Mouse (Mus musculus): Measurements from ENCODE around the gene Oser1. TPM values are rescaled to one million over a fixed set of nuclear protein-coding genes. Genes with fewer than 3 reads are reported as not detected.
"Not testable (repeated sequence)": the region's sequence is repeated elsewhere in the genome, so short reads cannot be mapped to it uniquely, and the experiment has no call there.

Oser1 gene
- polyA plus RNA-seq, 1 experiment from 2014 or later: 99.5 TPM

DNA sequence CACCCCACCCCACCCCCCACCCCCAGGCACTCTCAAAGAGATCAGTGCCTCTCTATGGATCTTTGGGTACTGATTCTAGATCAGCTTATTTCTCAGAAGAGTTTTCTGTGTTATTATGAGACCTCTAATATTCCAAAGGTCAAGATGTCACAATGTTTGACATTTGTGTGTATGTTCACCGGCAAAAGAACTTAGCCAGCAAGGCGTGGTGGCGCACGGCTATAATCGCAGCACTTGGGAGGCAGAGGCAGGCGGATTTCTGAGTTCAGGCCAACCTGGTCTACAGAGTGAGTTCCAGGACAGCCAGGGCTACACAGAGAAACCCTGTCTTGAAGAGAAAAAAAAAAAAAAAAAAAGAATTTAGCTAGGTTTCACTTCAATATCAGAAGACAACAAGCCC is 7.5 kb downstream of the Oser1 start:
- peaks cover 33% of the 10 kb centered on the region for H3K36me3 ChIP-seq (replicated peaks)
- H3K9me3 ChIP-seq: no peaks in the 10 kb centered on the region
- no peak overlapping the region for H3K4me3 ChIP-seq
- H3K4me1 ChIP-seq: peaks cover 19% of the 10 kb centered on the region
- no peaks in the 10 kb centered on the region for H3K27me3 ChIP-seq (replicated peaks; ENCODE audit: low read depth, poor library complexity, severe bottlenecking)
- H3K27ac ChIP-seq (replicated peaks): no peak overlapping the region
- 92% methylated on average over 6 of the region's 6 CpGs for WGBS
- no peak for DNase-seq (ENCODE audit: low spot score)

- Histone ChIP-seq H3K27me3 (replicated peaks; ENCODE audit: low read depth, poor library complexity, severe bottlenecking) (no peaks in the 10 kb centered on the region), H3K9me3 (no peaks in the 10 kb centered on the region), H3K4me3 (no peak overlapping the region), H3K27ac (replicated peaks) (no peak overlapping the region), H3K36me3 (replicated peaks) (peaks cover 73% of the 10 kb centered on the region), H3K4me1 (peaks cover 6% of the 10 kb centered on the region)
- WGBS: 93% methylated on average over 9 of the region's 9 CpGs
- DNase-seq (ENCODE audit: low spot score): no peak
These were observed 11.5 kb downstream of the Oser1 start for GRCm38 (mm10) chr2:163412846-163413590.

GRCm38 (mm10) chr2:163412419-163412818 is 12.1 kb downstream of the Oser1 start:
- DNase-seq (ENCODE audit: low spot score): no peak
- Histone ChIP-seq H3K9me3 (no peaks in the 10 kb centered on the region), H3K27me3 (replicated peaks; ENCODE audit: low read depth, poor library complexity, severe bottlenecking) (no peaks in the 10 kb centered on the region), H3K27ac (replicated peaks) (no peak overlapping the region), H3K36me3 (replicated peaks) (peaks cover 79% of the 10 kb centered on the region), H3K4me1 (peaks cover under 1% of the 10 kb centered on the region; the same call in 1 of the 2 replicates), H3K4me3 (no peak overlapping the region)
- WGBS: 97% methylated on average over 4 of the region's 4 CpGs

GRCm38 (mm10) chr2:163411840-163412239 is 12.7 kb downstream of the Oser1 start:
- Histone ChIP-seq H3K4me3 (no peak overlapping the region), H3K9me3 (no peaks in the 10 kb centered on the region), H3K4me1 (no peaks in the 10 kb centered on the region), H3K27me3 (replicated peaks; ENCODE audit: low read depth, poor library complexity, severe bottlenecking) (no peaks in the 10 kb centered on the region), H3K36me3 (replicated peaks) (peaks cover 85% of the 10 kb centered on the region), H3K27ac (replicated peaks) (no peak overlapping the region)
- DNase-seq (ENCODE audit: low spot score): no peak
- 91% methylated on average over 4 of the region's 4 CpGs for WGBS

DNA sequence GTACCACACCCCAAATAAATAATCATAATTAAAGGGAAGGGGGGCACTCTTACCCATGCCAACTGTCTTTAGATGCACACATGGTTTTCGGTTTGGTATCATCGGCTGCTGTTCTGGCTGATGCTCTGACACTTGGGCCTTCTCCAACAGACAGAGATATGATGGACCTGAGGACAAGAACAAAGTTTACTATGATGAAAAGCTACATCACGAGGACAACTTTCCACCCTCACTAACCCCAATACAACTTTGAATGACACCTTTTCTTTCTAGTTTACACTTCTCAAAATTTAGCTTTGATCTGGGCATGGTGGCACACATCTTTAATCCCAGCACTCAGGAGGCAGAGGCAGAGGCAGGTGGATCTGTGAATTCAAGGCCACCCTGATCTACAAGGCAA is 13.2 kb downstream of the Oser1 start:
- 92% methylated on average over 3 of the region's 3 CpGs for WGBS
- not testable (repeated sequence) for DNase-seq (ENCODE audit: low spot score); H3K27ac ChIP-seq (replicated peaks); H3K27me3 ChIP-seq (replicated peaks; ENCODE audit: low read depth, poor library complexity, severe bottlenecking); H3K9me3 ChIP-seq; H3K4me1 ChIP-seq; H3K4me3 ChIP-seq
- H3K36me3 ChIP-seq (replicated peaks): peaks cover 87% of the 10 kb centered on the region

DNA sequence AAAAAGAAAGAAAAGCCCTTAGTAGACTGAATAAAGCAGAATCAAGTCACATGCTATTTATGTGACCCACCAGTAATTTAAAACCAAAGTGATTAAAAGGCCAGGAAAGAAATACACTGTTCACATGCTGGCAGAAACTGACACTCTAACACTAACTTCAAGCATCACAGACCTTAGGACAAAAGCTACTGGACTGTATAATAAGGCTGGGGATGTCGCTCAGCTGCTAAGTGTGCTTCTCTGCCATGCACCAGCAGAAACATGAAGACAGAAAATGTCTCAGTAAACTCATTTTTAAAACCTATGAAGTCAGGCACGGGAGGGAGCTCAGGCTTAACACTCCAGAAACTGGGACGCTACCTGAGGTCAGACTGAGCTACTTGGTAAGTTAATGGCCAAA is 14.3 kb downstream of the Oser1 start:
- Histone ChIP-seq H3K27me3 (replicated peaks; ENCODE audit: low read depth, poor library complexity, severe bottlenecking) (no peaks in the 10 kb centered on the region), H3K9me3 (no peaks in the 10 kb centered on the region), H3K36me3 (replicated peaks) (peaks cover 87% of the 10 kb centered on the region), H3K4me3 (no peak overlapping the region), H3K27ac (replicated peaks) (no peak overlapping the region), H3K4me1 (no peaks in the 10 kb centered on the region)
- WGBS: 94% methylated on average over 3 of the region's 3 CpGs
- DNase-seq (ENCODE audit: low spot score): no peak

DNA sequence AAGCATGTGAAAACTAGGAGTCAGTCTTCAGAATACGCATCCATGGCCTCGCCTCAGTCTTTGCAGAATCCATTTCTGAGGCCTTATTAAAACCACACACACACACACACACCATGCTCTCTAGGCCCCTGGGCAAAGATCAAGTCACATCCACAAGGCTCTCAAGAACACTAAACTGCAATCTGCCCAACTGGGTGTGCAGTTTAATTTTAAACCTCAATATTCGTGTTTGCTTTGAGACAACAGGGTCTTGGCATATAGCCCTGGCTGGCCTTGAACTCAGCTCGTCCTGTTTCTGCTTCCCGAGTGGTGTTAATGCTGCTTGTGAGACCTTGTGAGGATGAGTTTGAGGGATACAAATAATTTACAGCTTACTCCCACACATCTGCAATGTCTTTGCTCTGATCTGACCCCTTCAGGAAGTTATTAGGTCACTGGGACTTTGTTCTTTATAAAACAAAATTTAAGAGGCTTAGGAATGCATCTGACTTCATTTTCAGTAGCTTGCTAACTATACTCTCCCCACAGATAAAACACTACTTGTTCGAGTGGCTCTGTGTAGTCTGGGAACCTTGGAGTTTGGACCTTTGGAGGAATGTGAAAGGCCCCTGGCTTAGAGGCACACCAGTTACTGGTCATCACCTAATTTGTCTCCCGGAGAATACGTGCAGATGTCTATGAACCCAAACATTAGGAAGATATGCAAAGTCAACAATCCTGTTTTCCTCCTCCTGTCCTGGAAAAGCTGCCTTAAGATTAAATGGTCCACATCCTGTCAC is 20.3 kb downstream of the Oser1 start:
- no peak overlapping the region for H3K4me3 ChIP-seq
- H3K27ac ChIP-seq (replicated peaks): no peak overlapping the region
- no peaks in the 10 kb centered on the region for H3K27me3 ChIP-seq (replicated peaks; ENCODE audit: low read depth, poor library complexity, severe bottlenecking)
- no peaks in the 10 kb centered on the region for H3K9me3 ChIP-seq
- DNase-seq (ENCODE audit: low spot score): no peak
- H3K36me3 ChIP-seq (replicated peaks): peaks cover 41% of the 10 kb centered on the region
- H3K4me1 ChIP-seq: no peaks in the 10 kb centered on the region
- 91% methylated on average over 8 of the region's 8 CpGs for WGBS

- H3K9me3 ChIP-seq: no peaks in the 10 kb centered on the region
- 16% methylated on average over 8 of the region's 8 CpGs for WGBS
- peaks cover 22% of the 10 kb centered on the region for H3K4me1 ChIP-seq
- H3K36me3 ChIP-seq (replicated peaks): peaks cover 16% of the 10 kb centered on the region
- peak; percentile 77 for DNase-seq (ENCODE audit: low spot score)
- no peak overlapping the region for H3K27ac ChIP-seq (replicated peaks)
- no peak overlapping the region for H3K4me3 ChIP-seq
- no peaks in the 10 kb centered on the region for H3K27me3 ChIP-seq (replicated peaks; ENCODE audit: low read depth, poor library complexity, severe bottlenecking)
These were observed 23.3 kb downstream of the Oser1 start for GRCm38 (mm10) chr2:163401221-163401620.

- DNase-seq (ENCODE audit: low spot score): no peak
These were observed 25.3 kb downstream of the Oser1 start for GRCm38 (mm10) chr2:163399222-163399621.

GRCm38 (mm10) chr2:163398770-163399169 is 25.7 kb downstream of the Oser1 start:
- DNase-seq (ENCODE audit: low spot score): no peak
- H3K27me3 ChIP-seq (replicated peaks; ENCODE audit: low read depth, poor library complexity, severe bottlenecking): no peaks in the 10 kb centered on the region
- WGBS: 88% methylated on average over 4 of the region's 4 CpGs

More at GRCm38 (mm10) chr2:163399222-163399621, 25.3 kb downstream of the Oser1 start:
- H3K27me3 ChIP-seq (replicated peaks; ENCODE audit: low read depth, poor library complexity, severe bottlenecking): no peaks in the 10 kb centered on the region
- peaks cover 22% of the 10 kb centered on the region for H3K4me1 ChIP-seq
- H3K4me3 ChIP-seq: no peak overlapping the region
- peaks cover under 1% of the 10 kb centered on the region; the same call in 1 of the 2 replicates for H3K36me3 ChIP-seq (replicated peaks)
- WGBS: 80% methylated on average over 8 of the region's 8 CpGs
- no peak overlapping the region for H3K27ac ChIP-seq (replicated peaks)
- H3K9me3 ChIP-seq: no peaks in the 10 kb centered on the region

DNA sequence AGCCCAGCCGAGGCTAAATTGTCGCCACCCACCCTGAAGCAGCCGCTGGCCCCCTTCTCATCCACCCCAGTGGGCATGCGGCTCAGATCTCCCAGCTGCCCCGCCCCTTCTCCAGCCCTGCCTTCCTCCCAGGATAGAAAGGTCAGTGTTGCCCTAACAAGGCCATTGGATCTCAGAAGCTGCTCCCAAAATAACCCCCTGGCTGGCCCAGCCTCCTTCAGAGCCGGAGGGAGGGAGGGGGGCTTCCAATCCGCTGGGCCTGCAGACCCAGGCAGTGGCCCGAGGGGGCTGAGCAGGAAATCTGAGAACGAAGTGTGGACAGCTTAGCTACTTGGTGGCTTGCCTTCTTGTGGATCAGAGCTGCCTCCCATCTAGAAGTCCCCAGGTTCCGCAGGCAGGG is 26.6 kb downstream of the Oser1 start, which contains the start of gene Jph2:
Gene Jph2, minus strand, starts transcription at position 89 of the 400 bp plus-strand sequence.
- 6% methylated on average over 10 of the region's 10 CpGs for whole genome bisulfite sequencing
- Histone ChIP-seq H3K27ac (replicated peaks) (peak within 1 kb of the TSS; percentile 76), H3K36me3 (replicated peaks) (no peaks in the 10 kb centered on the region), H3K27me3 (replicated peaks; ENCODE audit: low read depth, poor library complexity, severe bottlenecking) (no peaks in the 10 kb centered on the region), H3K4me1 (peaks cover 22% of the 10 kb centered on the region), H3K4me3 (peak within 1 kb of the TSS; percentile 47), H3K9me3 (no peaks in the 10 kb centered on the region)
- DNase-seq (ENCODE audit: low spot score): peak; percentile 82

More at GRCm38 (mm10) chr2:163398770-163399169, 25.7 kb downstream of the Oser1 start:
- no peaks in the 10 kb centered on the region for H3K36me3 ChIP-seq (replicated peaks)
- no peaks in the 10 kb centered on the region for H3K9me3 ChIP-seq
- H3K4me1 ChIP-seq: peaks cover 22% of the 10 kb centered on the region
- H3K27ac ChIP-seq (replicated peaks): peak overlapping the region; percentile 76; the same call in 1 of the 2 replicates
- no peak overlapping the region for H3K4me3 ChIP-seq

DNA sequence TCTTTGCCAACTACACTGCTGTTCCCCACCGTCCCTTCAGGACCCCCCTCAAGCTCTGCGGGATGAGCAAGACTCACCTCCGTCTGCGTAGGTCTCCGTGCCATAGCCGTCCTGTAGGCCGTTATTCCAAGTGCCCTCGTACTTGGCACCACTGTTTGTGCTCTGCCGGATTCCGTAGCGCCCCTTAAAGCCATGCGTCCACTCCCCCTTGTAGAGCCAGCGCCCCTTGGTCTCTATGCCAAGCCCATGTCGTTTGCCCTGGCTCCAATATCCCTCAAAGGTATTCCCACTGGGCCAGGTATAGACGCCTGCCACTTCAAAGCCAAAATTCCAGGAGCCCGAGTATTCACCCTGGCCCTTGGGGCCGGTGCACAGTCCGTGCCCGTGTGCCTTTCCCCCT is 27.4 kb downstream of the Oser1 start:
- Histone ChIP-seq H3K4me3 (peak overlapping the region; percentile 47), H3K27me3 (replicated peaks; ENCODE audit: low read depth, poor library complexity, severe bottlenecking) (no peaks in the 10 kb centered on the region), H3K9me3 (no peaks in the 10 kb centered on the region), H3K36me3 (replicated peaks) (no peaks in the 10 kb centered on the region), H3K27ac (replicated peaks) (peak overlapping the region; percentile 76), H3K4me1 (peaks cover 22% of the 10 kb centered on the region)
- DNase-seq (ENCODE audit: low spot score): no peak
- WGBS: 89% methylated on average over 19 of the region's 19 CpGs

DNA sequence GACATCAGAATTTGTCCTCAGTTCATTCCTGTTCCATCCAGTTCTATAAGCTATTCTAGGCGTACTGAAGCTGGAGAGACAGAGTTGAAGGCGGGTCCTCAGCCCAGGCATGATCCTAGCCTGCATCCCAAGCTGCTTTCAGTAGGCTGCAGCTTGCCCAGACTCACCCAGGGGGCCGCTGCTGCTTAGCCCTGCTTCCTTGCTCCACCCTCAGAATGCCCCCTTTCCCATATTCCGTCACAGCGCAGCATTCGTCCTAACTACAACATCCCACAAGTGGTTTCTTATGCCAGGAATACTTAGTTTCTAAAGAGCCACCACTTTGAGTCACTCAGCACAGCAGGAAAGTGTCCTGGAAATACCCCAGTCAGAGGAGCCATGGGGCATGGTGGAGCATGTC is 29.5 kb downstream of the Oser1 start:
- no peaks in the 10 kb centered on the region for H3K27me3 ChIP-seq (replicated peaks; ENCODE audit: low read depth, poor library complexity, severe bottlenecking)
- H3K4me1 ChIP-seq: peaks cover 22% of the 10 kb centered on the region
- H3K9me3 ChIP-seq: no peaks in the 10 kb centered on the region
- DNase-seq (ENCODE audit: low spot score): no peak
- H3K4me3 ChIP-seq: no peak overlapping the region
- H3K36me3 ChIP-seq (replicated peaks): no peaks in the 10 kb centered on the region
- no peak overlapping the region for H3K27ac ChIP-seq (replicated peaks)
- 77% methylated on average over 6 of the region's 6 CpGs for WGBS

Measured in embryonic facial prominence, embryonic 10.5 days (tissue).